Mouse (Mus musculus): ENCODE measurements around the gene Pik3cg.

DNA sequence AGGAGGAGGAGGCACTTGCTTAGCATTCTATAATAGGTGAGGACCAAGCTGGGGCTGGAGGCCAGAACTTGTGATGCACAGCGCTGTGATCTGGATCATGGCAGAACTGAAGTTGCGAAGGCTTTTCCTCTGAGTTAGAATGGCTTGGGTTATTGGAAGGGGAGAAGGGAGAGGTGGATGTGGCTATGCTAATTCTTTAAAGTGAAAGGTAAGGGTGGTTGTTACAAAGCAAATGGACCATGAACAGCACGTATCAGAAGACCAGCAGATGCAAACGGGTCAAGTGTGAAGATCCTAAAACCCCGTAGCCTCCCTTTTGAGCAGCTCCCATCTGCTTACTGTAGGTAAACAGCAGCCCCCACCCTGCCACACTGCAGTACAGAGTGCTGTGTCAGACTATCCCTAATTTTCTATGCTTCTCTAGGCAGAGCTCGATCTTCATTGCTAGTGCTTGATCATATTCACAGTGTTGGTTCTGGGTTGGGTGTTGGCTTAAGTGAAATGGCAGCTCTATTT, 7.3 kb downstream of the Pik3cg start:
- TF ChIP-seq GATA1 (IDR thresholded peaks at IDR 0.05; ENCODE audit: borderline replicate concordance, low read length) (no peak), FLI1 (IDR thresholded peaks at IDR 0.05; ENCODE audit: low read length) (no peak)

Measured in megakaryocyte, embryonic 14.5 days (primary cell).